Mouse (Mus musculus) heart, postnatal 0 days (tissue): ENCODE data around the gene Tenm3.

Experiments used
- CTCF ChIP-seq: IDR thresholded peaks from 2 replicates; pipeline ENCODE4 v1.5.1; 2016; ENCODE audit warnings: antibody characterized with exemption, control low read depth, low read depth
- EP300 ChIP-seq: IDR thresholded peaks from 2 replicates; pipeline ENCODE4 v1.6.1; 2016; ENCODE audit warnings: antibody characterized with exemption, low read depth

DNA sequence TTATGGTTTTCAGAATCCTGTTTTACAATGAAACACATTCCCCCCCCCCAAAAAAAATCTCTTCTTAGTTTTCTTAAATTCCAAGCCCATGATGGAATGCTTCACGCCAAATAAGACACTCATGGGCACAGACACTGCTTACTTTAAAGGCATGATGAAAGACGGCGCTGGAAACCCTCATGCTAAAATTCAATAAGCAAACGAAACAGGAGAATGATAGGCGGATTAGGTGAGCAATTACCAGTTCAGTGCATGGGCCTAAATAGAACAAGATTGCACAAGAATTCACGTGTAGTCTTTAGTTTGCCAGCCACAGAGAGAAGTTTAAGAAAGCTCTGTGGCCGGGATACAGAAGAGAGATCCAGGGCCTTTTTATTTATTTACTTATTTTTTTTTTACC is 49.5 kb downstream of the Tenm3 start:
- TF ChIP-seq CTCF (no peak), EP300 (no peak)
